Mouse (Mus musculus): Measurements from ENCODE around the gene Zfp865.

DNA sequence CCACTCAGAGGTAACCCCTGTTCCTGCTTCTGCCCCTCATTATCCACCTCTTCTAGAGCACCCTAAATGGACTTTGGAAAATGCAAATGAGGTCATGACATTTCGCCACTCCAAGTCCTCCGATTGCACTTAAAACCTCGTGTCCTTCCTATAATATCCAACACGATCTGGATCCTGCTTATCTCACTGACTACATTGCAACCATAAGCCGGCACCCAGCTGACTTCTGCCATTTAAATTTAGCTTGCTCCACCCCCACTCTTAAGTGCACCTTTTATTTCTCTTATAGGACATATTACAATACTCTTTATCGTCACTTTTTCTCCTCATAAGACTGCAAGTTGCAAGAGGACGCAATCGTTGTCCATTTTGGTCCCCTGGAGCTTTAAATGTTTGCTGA lies 17.3 kb downstream of the Zfp865 start:
- no peak for TF ChIP-seq CTCF (IDR thresholded peaks at IDR 0.05; ENCODE audit: extremely low read depth, insufficient read length, insufficient replicate concordance, low read depth, low read length)
- no peak for TF ChIP-seq POLR2A (IDR thresholded peaks at IDR 0.05; ENCODE audit: low read depth, low read length)
